Comparison of ENCODE assay signal across 7 mouse cellular contexts in genomic region chr17:27364338-27364737, GRCm38 (mm10).
"Had no signal": no experiment of that assay in that cellular context is flagged by ENCODE, and none has a peak within 500 bp of the region (broad histone marks: within the 10 kb centered on the region; RNA-seq: fewer than 3 reads in every experiment).

No protein-coding gene starts in this region.

- DNase-seq: kidney, adult 8-10 months; kidney, postnatal 36 days; lung, adult 18-20 months; midbrain, embryonic 14.5 days; right cerebral cortex, postnatal 4 days; spleen, adult 18-20 months had no signal

- ATAC-seq: intestine, postnatal 0 days had no signal
